Mouse (Mus musculus) embryo, embryonic 10 days (tissue): ENCODE measurements around the gene Klk1b24.
"Not testable (repeated sequence)": the region's sequence is repeated elsewhere in the genome, so short reads cannot be mapped to it uniquely, and the experiment has no call there.

Experiments
- DNase-seq: peaks from one replicate; pipeline ENCODE4 v3.0.0-alpha.2; 2015; ENCODE audit warnings: low spot score

Gene Klk1b24

DNA sequence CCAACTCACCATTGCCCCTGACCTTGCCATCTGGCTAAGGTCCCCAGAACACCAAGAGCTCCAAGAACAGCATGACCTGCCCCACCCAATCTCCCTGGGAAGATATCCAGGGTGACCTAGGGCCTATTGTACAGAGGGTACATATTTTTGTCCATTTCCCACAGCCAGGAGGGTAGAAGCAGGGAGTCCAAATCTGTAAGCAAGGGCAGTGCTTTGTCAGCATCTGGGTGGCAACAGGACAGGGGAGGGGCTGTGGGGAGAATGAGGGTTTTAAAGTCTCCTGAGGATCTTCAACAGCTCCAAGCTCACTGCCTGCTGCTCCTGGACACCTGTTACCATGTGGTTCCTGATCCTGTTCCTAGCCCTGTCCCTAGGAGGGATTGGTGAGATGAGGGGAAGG is at the start of gene Klk1b24:
TSS of gene Klk1b24 (plus strand) at position 301 of the 400 bp plus-strand sequence.
- not testable (repeated sequence) for DNase-seq

DNA sequence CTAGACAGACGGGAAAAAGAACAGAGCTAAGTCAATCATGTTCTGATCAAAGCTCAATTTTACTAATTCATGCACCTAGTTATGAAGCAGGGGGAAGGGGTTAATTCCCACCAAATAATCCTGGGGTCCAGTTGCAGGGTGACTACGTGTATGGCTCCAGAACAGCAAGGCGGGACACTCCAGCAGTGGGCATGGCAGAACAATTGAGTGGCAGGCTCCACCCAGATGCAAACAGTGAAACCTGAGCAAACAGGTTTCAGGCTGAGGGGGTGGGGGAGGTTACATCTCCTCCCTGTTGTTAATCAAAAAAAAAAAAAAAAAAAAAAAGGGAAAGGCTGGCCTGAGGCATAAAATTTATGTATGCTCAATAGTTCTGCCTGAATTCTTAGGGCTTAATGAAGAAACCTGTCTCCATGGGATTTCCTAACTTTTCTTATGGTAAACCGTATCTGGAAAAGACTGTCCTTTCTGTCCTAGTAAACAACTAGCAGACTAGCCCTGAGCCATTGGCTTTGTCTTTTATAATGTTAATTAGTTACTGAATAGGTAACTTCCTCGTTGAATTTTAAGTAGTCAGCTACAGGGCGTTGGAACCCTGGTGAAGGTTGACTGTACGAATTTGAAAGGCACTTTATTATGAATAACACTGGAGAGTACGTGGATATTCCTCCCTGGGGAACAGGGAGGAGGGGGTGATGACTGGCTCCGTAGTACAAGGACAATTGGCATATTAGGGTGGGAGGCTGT is 8.6 kb upstream of the Klk1b24 start:
- no peak for DNase-seq

- not testable (repeated sequence) for DNase-seq
These were observed 1.5 kb upstream of the Klk1b24 start for GRCm38 (mm10) chr7:44186516-44186915.

- DNase-seq, result not testable (repeated sequence)
These were observed 5.4 kb downstream of the Klk1b24 start for GRCm38 (mm10) chr7:44193466-44193865.

- no peak for DNase-seq
These were observed 9.9 kb downstream of the Klk1b24 start, which contains the start of gene Klk1b3 for GRCm38 (mm10) chr7:44197891-44198290. Gene Klk1b3, plus strand, starts transcription at chr7:44198191.

DNA sequence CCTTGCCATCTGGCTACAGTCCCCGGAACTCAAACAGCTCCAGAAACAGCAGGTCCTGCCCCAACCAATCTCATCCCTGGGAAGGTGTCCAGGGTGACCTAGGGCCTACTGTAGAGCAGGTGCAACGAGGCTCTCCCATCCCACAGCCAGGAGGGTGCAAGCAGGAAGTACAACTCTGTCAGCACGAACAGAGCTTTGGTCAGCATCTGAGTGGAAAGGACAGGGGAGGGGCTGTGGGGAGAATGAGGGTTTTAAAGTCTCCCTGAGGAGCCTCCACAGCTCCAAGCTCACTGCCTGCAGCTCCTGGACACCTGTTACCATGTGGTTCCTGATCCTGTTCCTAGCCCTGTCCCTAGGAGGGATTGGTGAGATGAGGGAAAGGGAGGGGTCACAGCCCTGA is 19.1 kb downstream of the Klk1b24 start, which contains the start of gene Klk1b4:
TSS of gene Klk1b4 (plus strand) at position 301 of the 400 bp plus-strand sequence.
- DNase-seq, result not testable (repeated sequence)

DNA sequence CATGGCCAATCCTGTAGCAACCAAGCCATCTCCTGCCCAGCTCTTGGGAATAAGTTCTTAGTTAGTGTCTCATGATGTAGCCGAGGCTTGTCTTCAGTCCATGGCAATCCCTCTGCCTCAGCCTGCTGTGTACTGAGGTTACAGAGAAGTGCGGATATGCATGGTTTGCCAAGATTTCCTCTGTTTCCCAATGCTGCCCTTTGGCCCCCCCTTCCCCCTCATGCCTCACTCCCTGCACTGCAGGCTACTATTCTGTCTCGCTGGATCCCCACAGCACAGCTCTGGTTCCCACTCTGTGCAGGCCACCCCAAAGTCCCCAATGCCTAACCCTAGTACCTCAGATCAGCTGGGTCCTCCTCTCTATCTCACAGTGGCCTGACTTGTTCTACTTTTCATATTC is 20.3 kb downstream of the Klk1b24 start:
- DNase-seq, result no peak

DNA sequence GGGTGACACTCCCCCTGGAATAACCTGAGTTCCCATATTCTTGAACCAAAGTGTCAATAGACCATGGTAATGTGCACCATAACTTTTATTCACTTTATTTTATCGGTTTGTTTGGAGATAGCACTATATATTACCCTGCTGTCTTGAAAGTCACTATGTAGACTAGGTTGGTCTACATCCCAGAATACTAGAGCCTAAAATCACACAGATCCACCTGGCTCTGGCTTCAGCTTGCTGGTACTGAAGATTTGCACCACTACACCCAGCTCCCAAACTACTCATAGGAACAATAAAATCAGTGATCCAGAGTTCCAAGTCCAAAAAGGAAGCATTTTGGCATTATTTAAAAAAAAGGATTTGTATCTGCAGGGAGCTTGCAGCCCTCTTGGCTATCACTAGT is 27.6 kb downstream of the Klk1b24 start, which contains the start of gene Klk1b5:
TSS of gene Klk1b5 (plus strand) at position 301 of the 400 bp plus-strand sequence.
- no peak for DNase-seq

GRCm38 (mm10) chr7:44221601-44222000 is 33.6 kb downstream of the Klk1b24 start:
- not testable (repeated sequence) for DNase-seq

DNA sequence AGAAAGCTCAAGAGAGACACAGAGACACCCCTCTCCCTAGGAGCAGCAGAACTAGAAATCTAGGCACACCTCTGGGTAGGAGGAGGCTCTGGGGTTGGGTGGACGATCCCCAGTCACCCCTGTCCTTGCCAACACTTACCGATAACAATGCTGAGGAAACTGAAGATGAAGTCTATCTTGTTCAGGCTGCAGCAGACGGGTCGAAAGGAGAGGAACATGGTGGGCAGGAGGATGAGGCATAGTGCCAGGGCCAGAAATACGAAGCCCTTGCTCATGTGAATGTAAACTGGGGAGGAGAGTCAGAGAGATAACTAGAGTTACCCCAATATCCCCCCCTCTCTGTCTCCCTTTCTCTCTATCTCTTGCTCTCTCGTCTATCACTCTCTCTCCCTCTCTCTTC is 34.3 kb downstream of the Klk1b24 start:
- DNase-seq, result not testable (repeated sequence)

- DNase-seq, result no peak
These were observed 37.0 kb downstream of the Klk1b24 start, which contains the start of gene Klk1 for GRCm38 (mm10) chr7:44225076-44225475. Gene Klk1, plus strand, starts transcription at chr7:44225360.

DNA sequence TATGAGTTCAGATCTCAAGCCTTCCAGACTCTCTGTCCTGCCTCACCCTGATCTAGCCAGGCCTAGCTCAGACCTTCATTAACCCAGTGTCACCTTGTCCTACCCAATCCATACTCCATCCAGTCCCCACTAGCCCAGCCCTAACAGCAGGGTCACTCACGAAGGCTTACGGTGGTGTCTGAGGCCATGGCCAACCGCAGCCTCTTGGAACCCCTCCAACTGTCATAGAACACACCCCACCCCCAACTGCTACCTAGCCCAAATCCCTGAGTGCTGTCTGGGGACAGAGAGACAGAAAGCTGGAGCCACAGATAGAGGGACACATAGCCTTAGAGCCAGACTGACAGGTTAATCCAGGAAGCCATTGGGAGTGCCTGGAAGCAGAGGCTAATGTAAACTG is 47.9 kb downstream of the Klk1b24 start, which contains the start of gene Gm36864:
TSS of gene Gm36864 (plus strand) at position 269 of the 400 bp plus-strand sequence.
- DNase-seq, result no peak

- no peak for DNase-seq
These were observed 51.9 kb downstream of the Klk1b24 start for GRCm38 (mm10) chr7:44239913-44240312.

- no peak for DNase-seq
These were observed 52.7 kb downstream of the Klk1b24 start for GRCm38 (mm10) chr7:44240712-44241111.

DNA sequence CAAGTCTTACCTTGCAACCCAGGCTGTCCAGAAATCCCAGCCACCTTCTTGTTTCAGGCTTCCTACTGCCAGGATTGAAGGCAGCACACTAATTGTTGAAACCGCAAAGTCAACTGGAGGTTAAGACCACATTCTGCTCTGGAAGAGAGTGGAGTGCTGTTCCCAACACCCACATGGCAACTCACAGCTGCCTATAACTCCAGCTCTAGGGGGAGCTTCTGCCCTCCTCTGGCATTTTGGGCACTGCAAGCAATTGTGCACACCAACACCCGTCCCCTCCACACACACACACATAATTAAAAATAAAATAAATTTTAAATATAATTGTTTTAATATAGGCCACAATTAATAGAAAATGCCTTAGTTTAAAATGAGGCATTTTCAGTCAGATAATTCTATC is 53.1 kb downstream of the Klk1b24 start:
- DNase-seq, result peak; percentile 3
